Mouse (Mus musculus) forelimb bud, embryonic 11.5 days (tissue): ENCODE data around the gene Lypd4.
A peak's percentile ranks its signal among the peaks of the same experiment; 100 is the strongest.
"Not testable (repeated sequence)": the region's sequence is repeated elsewhere in the genome, so short reads cannot be mapped to it uniquely, and the experiment has no call there.

Experiments
- DNase-seq: peaks from one replicate; pipeline ENCODE4 v3.0.0-alpha.2; 2012; ENCODE audit warnings: low read depth, low spot score

Lypd4 gene

DNA sequence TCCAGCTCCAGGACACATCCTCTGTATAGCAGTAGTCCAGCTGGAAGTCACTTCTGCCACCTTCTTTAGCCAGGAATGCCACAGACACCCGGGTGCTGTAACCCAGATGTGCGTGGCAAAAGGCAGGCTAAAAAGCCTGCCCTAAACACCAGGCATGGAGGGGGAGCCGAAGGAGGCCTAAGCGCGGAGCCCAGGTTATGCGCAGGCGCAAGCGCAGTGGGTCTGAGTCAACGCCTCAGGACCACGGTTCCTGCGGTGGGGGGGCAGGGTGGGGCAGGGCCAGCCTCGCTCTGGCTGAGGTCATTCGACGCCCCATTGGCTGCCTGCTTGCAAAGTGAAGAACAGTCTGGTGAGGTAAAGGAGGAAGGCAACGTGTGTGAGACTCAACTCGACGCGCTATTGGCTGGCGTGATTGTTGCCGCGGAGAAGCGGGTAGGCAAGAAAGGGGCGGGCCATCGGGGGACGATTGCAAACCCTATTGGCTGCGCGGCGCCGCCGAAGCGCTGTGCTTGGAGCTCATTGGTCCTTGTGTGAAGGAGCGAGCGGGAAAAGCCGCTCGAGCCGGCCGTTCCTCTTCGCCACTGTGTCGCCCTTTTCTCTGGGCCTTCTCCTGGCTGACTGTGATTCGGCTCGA lies at the start of gene Lypd4, which contains the start of gene Dmrtc2:
Lypd4 (minus strand) TSS at position 410 of the 634 bp plus-strand sequence.
Dmrtc2 (plus strand) TSS at position 526 of the 634 bp plus-strand sequence.
- no peak for DNase-seq

DNA sequence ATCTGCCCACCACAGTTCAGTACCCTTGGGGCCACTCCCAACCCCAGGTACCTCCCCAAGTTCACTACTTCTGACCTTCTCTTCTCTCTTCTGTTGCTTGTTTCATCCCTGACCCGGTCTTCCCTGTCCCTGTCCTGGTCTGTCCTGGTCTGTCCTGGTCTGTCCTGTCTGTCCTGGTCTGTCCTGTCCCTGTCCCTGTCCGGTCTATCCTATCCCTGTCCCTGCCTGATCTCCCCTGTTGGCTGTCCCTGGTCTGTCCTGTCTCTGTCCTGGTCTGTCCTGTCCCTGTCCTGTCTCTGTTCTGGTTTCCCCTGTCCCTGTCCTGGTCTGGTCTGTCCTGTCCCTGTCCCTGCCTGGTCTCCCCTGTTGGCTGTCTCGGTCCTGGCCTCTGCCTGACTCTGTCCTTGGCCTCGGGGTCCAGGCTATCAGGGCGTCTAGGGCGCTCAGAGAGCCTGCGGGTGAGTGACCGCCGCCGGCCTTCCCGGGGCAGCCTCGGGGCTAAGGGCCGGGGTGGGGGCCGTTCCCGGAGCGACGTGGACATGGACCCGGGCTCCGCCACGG lies 49.1 kb upstream of the Lypd4 start:
- DNase-seq: no peak

DNA sequence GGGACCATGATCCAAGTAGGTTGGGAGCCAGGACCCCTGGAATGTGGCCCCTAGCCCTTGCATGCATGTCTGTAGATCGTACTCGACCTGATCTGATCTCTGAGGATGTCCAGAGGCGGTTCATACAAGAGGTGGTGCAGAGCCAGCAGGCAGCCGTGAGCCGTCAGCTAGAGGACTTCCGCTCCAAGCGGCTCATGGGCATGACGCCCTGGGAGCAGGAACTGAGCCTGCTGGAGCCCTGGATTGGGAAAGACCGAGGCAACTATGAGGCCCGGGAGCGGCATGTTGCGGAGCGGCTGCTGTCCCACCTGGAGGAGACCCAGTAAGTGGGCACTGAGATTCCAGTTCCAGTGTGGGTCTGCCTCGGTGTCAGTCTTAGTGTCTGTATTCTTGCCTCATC lies 42.7 kb upstream of the Lypd4 start:
- DNase-seq: no peak

DNA sequence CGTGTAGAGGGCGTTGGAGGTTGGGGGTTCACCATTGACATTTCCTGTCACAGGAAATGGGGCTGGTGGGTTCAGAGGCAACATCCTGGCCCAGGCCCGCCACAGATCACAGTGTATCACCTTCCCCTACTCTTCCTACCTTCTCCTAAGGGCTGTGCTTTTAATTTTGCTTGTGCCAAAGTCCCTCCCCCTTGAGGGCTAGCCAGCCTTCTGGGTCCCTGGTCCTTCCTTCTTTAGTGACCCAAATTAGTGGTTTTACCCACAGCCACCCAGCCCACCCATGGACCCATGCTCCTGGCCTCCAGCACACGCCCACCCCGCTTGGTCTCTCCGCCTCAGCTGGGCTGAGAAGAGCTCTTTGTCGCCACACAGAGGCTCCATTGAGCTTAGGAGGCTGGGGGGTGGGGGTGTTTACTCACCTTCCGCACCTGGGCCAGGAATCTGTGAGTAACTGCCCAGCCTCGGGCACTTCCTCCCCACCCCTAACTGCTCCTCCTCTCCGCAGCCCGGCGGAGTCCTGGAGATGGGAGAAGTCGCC lies 37.5 kb upstream of the Lypd4 start:
- DNase-seq: peak; percentile 61

DNA sequence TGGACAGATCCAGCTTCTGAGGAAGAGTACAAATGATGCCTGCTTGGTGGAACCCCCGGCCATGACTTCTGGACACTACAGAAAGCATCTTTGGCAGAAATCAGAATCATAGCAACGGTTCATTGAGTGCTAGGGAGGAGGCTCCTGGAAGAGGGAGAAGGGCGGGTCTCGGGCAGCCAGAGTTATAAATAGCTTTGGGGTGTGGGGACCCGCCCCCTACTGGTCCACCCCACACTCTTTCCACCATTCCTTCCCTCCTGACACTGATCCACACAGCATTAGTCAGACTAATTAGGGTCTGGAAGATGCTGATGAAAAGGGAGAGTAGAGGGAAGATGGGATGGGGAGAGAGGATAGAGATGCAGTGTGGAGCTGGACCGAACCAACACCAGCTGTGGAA lies 36.8 kb upstream of the Lypd4 start:
- no peak for DNase-seq

DNA sequence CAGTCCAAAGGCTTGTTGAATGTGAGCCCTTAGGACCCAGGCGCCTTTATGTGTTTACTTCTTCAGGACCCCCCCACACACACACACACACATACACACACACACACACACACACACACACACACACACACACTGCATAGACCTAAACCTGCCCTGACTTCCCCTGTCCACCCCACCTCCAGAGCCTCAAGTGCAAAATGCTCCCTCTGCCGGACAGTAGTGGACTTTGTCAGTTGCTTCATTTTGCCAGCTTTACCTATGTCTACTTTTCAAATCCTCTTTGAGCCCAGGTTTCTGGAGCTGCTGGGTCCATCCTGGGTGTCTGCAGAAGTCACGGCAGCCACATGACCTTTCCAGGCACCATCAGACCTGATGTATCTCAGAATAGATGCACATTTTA lies 35.2 kb upstream of the Lypd4 start:
- DNase-seq: peak; percentile 71

DNA sequence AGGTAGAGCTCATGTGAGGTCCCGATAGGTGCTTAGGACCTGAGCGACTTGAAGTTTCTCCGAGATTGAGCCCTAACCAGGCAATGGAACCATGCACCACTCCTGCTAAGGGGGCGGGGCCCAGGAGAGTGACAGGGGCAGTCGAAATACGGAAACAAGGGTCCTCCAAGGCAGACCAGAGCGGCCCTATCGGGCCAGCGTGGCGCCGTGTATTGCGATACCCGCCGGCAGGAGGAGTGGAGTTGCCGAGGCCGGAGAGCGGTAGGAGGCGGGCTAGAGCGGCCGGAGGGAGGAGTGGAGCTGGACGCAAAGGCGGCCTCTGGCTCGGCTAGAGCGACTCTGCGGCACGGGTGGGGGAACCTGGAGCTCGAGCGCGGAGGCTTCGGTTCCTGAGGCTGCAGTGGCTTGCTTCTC lies 34.3 kb upstream of the Lypd4 start:
- peak; percentile 97 for DNase-seq

DNA sequence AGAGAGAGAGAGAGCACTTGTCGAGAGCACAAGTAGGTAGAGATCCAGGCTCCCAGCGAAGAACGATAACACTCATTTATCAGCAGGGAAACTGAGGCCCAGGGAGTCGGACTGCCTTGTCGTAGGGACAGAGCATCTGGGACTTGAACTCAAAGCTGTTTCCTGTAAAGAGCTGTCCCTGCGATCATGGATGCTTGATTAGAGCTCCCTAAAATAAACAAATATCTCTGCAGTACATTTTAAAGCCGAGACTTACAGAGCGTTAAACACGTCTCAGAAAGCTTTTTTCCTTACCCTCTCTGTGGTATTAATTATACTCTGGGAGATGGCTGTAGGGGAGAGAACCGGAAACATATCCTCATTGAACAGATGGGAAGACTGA lies 33.7 kb upstream of the Lypd4 start:
- no peak for DNase-seq

DNA sequence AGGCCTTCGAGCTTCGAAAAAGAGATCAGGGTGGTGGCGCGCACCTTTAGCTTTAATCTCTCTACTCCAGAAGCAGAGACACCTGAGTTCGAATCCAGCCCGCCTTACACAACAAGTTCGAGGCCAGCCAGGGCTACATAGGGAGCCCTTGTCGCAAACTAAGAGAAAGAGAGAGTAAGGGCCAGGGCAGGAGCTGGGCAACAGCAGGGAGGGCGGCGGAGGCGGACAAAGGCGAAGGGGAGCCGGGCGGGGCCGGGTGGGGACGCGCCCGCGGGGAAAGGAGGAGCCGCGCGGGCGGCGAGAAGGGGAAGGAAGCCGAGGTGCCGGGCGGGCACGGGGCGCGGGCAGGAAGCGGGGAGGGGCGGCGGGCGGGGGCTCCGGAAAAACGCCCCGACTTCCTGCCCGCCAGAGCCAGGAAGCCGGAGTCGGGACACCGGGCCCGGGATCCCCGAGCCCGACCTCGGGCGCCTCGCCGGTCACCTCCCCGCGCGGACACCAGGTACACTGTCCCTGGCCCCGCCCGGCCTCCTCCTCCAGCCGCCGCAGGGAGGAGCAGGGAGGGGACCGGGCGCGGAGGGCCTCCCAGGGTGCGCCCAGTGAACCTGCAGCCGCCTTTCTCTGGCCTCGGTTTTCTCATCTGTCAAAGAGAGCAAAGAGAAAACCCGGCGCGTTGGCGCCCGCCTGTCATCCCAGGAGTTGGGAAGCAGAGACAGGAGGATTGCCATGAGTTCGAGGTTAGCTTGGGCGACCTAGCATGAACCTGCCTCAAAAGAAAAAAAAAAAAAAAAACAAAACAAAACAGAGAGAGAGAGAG lies 33.1 kb upstream of the Lypd4 start, which contains the start of gene Arhgef1:
Arhgef1 (plus strand) TSS at position 283 of the 814 bp plus-strand sequence.
- DNase-seq: no peak

DNA sequence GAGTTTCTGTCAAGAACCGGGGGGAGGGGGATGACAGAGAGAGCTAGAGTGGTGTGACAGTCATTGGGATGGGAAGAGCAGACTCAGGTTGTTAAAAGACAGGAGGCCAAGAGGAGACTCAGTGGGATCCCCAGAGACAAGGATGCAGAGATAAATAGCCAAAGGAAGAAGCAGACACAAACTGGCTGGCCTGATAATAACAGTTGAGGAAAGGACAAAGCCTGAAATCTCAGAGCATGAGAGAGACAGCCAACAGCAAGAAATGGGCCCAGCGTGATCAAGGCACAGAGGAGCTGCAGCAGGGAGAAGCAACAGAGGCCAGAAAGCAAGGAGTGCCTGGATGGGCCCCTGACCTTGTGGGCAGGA lies 32.5 kb upstream of the Lypd4 start:
- no peak for DNase-seq

DNA sequence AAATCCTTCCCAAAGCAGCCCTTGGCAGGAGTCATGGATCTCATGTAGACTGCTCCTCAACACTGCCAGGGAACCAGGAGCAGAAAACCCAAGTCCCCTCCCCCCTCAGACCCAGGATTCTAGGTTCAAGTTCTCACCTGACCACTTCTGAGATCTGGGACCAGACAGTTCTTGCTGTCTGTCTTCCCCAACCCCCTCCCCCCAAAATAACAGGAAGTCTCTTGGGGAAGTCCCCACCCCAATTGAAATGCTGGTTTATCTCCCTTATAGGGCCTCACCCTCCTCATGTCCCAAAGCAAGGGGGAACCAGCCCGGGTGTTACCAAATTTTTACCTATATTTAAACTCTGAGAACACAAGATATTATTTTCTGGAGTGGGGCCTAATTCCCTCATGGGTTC lies 32.1 kb upstream of the Lypd4 start:
- DNase-seq: no peak

DNA sequence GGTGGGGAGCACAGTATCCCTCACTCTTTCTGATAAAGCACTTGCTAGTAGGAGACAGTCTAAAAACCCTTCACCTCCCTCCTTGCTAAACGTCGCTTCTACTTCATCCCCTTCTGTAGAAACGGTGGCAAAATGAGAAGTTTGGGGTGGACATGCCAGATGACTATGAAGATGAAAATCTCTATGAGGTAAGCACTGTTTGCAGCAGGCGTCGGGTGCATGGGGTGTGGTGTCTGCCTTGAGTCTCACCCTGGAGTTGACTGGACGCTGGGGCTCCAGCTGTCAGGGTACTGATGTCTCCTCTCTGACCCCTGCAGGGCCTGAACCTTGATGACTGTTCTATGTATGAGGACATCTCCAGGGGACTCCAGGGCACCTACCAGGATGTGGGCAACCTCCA lies 31.4 kb upstream of the Lypd4 start:
- DNase-seq: no peak

DNA sequence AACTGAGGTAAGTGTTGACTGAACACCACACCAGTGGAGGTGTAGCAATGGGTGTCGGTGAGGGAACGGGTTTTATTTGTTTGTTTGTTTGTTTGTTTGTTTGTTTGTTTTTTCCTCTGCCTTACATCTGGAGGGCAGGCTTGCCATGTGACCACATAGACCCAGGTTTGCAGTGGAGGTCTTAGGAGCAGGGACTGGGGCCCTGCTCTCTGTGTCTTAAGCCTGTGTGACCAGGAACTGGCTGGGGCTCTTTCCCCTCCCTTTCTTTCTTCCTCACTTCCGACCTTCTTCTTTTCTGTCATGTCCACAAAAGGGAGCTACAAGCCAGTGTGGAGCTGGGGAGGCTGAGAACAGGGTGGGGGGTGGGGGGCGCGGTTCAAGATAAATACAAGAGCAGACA lies 28.2 kb upstream of the Lypd4 start:
- DNase-seq: no peak

DNA sequence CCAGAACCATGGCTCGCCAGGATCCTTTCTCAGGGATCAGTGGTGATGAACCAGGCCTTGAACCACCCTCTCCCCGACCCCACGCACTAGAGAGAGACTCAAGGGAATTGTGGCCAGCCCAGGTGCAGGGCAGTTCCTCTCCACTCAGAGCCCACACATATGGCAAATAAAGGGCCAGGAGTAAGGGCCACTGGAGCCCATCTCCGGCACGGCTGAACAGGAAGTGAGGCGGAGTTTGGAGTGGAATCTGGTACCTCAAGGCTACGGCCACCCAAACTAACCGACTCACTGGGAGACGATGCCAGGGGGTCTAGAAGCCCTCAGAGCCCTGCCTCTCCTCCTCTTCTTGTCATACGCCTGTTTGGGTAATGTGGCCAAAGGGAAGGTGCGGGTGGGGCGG lies 27.5 kb upstream of the Lypd4 start, which contains the start of gene Cd79a:
Cd79a (plus strand) TSS at position 158 of the 400 bp plus-strand sequence.
- DNase-seq: no peak

DNA sequence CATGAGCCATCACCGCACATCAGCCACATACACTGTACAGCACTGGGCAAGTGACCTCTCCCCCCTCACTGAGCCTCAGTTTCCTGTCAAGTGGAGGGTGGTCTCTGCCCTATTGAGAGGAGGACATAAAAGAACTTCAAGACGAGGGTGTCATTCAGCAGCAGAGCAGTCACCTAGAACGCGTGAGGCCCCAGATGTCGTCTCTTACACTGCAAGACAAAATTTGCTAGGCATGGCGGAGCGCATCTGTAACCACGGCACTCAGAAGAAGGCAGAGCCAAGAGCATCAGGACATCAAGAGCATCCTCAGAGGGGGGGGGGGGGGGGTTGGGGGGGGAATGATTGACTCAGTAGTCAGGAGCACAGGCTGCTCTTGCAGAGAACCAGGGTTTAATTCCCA lies 26.5 kb upstream of the Lypd4 start:
- DNase-seq: no peak

DNA sequence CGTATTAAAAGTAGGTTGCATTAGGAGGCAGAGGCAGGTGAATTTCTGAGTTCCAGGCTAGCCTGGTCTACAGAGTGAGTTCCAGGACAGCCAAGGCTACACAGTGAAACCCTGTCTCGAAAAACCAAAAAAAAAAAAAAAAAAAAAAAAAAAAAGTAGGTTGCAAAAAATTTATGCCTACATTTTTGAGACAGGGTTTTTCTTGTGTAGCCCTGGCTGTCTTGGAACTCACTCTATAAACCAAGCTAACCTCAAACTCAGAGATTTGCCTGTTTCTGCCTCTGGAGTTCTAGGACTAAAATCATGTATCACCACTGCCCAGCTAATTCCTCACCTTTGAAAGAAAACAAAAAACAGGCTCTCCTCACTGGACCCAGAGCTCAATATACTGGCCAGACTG lies 26.0 kb upstream of the Lypd4 start:
- not testable (repeated sequence) for DNase-seq

DNA sequence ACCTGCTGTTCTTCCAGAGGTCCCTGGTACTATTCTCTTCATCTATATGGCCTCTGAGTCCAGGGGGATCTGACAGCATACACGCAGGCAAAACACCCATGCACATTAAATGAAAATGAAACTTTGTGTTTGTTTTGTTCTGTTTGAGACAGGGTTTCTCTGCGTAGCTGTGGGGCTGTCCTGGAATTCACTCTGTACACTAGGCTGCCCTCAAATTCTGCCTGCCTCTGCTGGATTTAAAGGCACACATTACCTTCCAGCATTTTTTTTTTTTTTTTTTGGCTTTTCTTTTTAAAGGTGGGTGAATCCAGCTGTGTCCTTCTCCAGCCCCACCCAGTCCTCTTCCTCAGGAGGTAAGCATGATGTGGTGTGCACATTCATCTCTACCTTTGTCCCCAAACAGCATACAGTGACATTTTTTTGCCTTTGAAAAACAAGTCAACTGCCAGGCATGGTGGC lies 22.4 kb upstream of the Lypd4 start:
- DNase-seq: no peak

DNA sequence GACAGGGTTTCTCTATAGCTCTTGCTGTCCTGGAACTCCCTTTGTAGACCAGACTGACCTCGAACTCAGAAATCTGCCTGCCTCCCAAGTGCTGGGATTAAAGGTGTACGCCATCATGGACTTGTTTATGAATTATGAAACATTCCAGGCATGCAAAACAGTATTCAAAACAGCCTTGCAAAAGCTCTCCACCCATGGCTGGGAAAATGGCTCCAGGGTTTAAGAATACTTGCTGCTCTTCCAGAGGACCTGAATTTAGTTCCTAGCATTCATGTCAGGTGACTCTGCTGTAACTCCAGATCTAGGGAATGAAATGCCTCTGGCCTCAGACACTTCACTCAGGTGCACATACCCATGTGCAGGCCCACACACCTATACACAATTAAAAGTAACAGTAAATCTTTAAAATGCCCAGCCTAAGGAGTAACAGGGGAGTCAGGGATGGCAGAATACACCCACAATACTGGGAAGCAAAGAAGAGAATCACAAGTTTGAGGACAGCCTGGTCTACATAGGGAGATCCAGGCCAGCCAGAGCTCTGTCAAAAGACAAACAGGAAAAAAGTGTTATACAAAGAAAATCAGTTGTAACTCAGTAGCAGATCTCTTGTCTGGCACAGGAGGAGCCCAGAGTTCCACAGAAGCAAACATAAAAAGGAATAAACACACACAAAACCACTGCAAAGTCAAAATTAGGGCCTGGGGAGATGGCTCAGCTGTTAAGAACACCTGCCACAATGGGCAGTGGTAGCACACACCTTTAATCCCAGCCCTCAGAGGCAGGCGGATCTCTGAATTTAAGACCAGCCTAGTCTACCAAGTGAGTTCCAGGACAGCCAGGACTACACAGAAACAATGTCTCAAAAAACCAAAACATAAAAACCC lies 21.7 kb upstream of the Lypd4 start:
- DNase-seq: no peak

DNA sequence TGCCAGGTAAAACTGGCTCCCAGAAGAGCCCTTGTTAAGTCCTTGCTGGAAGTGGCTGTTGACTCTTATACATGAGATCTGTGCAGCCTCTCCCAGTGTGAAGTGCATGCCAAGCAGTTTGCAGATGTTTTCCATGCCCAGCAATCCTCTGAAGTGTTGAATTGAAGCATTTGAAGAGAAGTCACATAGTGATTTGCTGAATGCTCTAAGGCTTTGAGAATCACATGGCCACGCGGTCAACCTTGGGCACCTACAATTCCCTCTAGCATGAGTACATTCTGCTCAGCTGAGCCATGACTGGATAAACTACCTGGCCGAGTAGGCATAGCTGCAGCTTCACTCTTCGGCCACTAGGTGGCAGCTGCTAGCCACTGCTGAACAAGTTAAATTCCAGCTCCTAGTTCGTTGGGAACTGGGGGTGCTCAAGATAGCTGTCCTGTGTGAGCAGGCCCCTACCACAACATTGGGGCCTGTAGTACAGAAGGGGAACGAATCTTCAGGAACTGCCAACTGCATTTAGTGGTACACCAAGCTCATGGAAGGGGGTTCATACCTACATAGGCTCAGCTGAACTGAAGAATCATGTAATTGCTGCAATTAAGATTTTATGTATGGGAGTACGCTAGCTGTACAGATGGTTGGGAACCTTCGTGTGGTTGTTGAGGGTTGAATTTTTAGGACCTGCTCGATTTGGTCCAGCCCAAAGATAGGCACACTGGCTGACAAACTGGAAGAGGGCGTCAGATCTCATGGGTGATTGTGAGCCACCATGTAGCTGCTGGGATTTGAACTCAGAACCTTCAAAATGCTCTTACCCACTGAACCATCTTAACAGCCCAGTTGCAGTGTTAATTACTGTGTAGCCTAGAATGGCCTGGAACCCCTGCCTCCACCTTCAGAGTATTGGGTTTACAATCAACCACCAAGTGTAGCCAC lies 20.8 kb upstream of the Lypd4 start:
- DNase-seq: peak; percentile 80
